Mouse (Mus musculus): ENCODE results near the gene Epb41l2. TPM values are rescaled to one million over a fixed set of nuclear protein-coding genes. Genes with fewer than 3 reads are reported as not detected.

Epb41l2 gene
- polyA plus RNA-seq, 1 experiment, result 37.9 TPM

DNA sequence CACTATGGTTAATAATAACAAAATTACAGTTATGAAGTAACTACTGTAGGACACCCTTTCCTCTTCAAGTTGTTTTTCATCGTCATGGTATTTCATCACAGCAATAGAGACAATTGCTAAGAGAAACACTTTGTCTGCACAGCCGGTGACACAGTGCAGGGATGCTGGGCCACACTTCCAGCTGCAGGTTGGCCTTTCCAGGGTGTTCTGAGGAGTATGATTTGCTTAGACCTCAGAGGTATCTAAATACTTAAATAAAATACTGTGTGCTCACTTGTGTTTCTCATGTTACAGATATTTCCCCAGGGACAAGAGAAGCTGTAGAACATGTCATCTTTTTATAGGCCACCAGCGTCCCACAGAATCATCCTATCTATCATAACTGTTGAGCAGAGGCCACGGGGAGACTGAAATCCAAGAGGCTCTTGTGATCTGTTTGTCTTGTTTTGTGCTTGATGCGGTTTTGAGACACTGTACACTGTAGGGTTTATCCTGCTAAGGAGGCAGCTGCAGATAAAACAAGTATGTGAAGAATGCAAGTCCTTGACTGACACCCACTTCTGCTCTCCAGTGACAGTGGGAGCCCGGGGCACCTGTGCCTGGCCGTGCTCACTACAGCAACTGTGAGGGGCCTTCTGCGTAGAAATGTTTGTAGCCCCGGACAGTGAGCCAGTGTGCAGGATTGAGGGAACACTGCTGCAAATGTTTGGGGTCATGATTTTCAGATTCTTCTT is 174.1 kb downstream of the Epb41l2 start:
- peak; percentile 99 for TF ChIP-seq MYOD1 (IDR thresholded peaks at IDR 0.05; ENCODE audit: control insufficient read depth, insufficient read length, low read depth)
- TF ChIP-seq CTCF (IDR thresholded peaks at IDR 0.05; ENCODE audit: control insufficient read depth, insufficient read depth, insufficient read length), result no peak
- H3K79me2 ChIP-seq (ENCODE audit: control insufficient read depth, insufficient read depth), result no peaks in the 10 kb centered on the region
- no peak overlapping the region for H3ac ChIP-seq (ENCODE audit: control insufficient read depth, insufficient read length, low read depth)
- H3K27me3 ChIP-seq (ENCODE audit: control insufficient read depth, insufficient read depth, insufficient read length), result no peaks in the 10 kb centered on the region
- H3K79me3 ChIP-seq (ENCODE audit: low read depth), result no peaks in the 10 kb centered on the region
- no peak overlapping the region for H3K4me3 ChIP-seq (ENCODE audit: insufficient read depth, poor library complexity, severe bottlenecking)
- no peaks in the 10 kb centered on the region for H3K36me3 ChIP-seq (ENCODE audit: control insufficient read depth, insufficient read depth)

DNA sequence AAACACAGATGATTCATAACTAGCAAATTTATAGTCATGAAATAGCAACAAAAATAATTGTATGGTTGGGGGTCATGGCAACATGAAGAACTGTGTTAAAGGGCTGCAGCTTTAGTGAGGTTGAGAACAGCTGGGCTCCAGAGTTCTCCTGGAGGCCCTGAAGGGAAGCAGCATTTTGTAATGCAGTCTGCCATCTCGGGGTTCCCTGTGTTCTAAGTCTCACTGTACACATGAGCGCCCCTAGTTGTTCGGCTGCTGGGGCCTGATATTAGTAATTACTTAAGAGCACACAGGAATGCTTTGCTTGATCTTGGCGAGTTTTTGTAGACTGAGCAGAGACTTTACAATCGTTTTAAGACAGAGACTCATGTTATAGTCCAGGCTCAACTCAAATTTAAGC is 174.9 kb downstream of the Epb41l2 start:
- no peaks in the 10 kb centered on the region for H3K79me2 ChIP-seq (ENCODE audit: control insufficient read depth, insufficient read depth)
- no peak overlapping the region for H3K4me3 ChIP-seq (ENCODE audit: insufficient read depth, poor library complexity, severe bottlenecking)
- H3K27me3 ChIP-seq (ENCODE audit: control insufficient read depth, insufficient read depth, insufficient read length), result no peaks in the 10 kb centered on the region
- H3ac ChIP-seq (ENCODE audit: control insufficient read depth, insufficient read length, low read depth), result no peak overlapping the region
- TF ChIP-seq CTCF (IDR thresholded peaks at IDR 0.05; ENCODE audit: control insufficient read depth, insufficient read depth, insufficient read length), result no peak
- no peak for TF ChIP-seq MYOD1 (IDR thresholded peaks at IDR 0.05; ENCODE audit: control insufficient read depth, insufficient read length, low read depth)
- no peak for TF ChIP-seq FOSL1 (IDR thresholded peaks at IDR 0.05; ENCODE audit: insufficient read depth, low read length, poor library complexity, severe bottlenecking)
- no peak for TF ChIP-seq CEBPB (IDR thresholded peaks at IDR 0.05; ENCODE audit: low read depth)
- no peak for TF ChIP-seq MAX (IDR thresholded peaks at IDR 0.05)
- no peak for TF ChIP-seq MYOG (IDR thresholded peaks at IDR 0.05; ENCODE audit: control insufficient read depth, extremely low read depth, insufficient read length)
- no peak for TF ChIP-seq USF1 (IDR thresholded peaks at IDR 0.05; ENCODE audit: low read depth)
- H3K79me3 ChIP-seq (ENCODE audit: low read depth), result no peaks in the 10 kb centered on the region
- H3K36me3 ChIP-seq (ENCODE audit: control insufficient read depth, insufficient read depth), result no peaks in the 10 kb centered on the region

GRCm38 (mm10) chr10:25535891-25536331 is 176.3 kb downstream of the Epb41l2 start, which contains the start of gene Smlr1:
Gene Smlr1, minus strand, starts transcription at chr10:25536267.
- Histone ChIP-seq H3K79me2 (ENCODE audit: control insufficient read depth, insufficient read depth) (no peaks in the 10 kb centered on the region), H3ac (ENCODE audit: control insufficient read depth, insufficient read length, low read depth) (no peak within 1 kb of the TSS), H3K4me3 (ENCODE audit: insufficient read depth, poor library complexity, severe bottlenecking) (no peak within 1 kb of the TSS), H3K79me3 (ENCODE audit: low read depth) (no peaks in the 10 kb centered on the region), H3K27me3 (ENCODE audit: control insufficient read depth, insufficient read depth, insufficient read length) (no peaks in the 10 kb centered on the region), H3K36me3 (ENCODE audit: control insufficient read depth, insufficient read depth) (no peaks in the 10 kb centered on the region)
- TF ChIP-seq CTCF (IDR thresholded peaks at IDR 0.05; ENCODE audit: control insufficient read depth, insufficient read depth, insufficient read length), result no peak
- TF ChIP-seq FOSL1 (IDR thresholded peaks at IDR 0.05; ENCODE audit: insufficient read depth, low read length, poor library complexity, severe bottlenecking), result no peak
- no peak for TF ChIP-seq MYOD1 (IDR thresholded peaks at IDR 0.05; ENCODE audit: control insufficient read depth, insufficient read length, low read depth)
- no peak for TF ChIP-seq MAX (IDR thresholded peaks at IDR 0.05)
- no peak for TF ChIP-seq USF1 (IDR thresholded peaks at IDR 0.05; ENCODE audit: low read depth)
- TF ChIP-seq CEBPB (IDR thresholded peaks at IDR 0.05; ENCODE audit: low read depth), result no peak
- no peak for TF ChIP-seq MYOG (IDR thresholded peaks at IDR 0.05; ENCODE audit: control insufficient read depth, extremely low read depth, insufficient read length)

- Histone ChIP-seq H3K27me3 (ENCODE audit: control insufficient read depth, insufficient read depth, insufficient read length) (no peaks in the 10 kb centered on the region), H3ac (ENCODE audit: control insufficient read depth, insufficient read length, low read depth) (no peak overlapping the region), H3K36me3 (ENCODE audit: control insufficient read depth, insufficient read depth) (no peaks in the 10 kb centered on the region), H3K79me2 (ENCODE audit: control insufficient read depth, insufficient read depth) (no peaks in the 10 kb centered on the region), H3K79me3 (ENCODE audit: low read depth) (no peaks in the 10 kb centered on the region), H3K4me3 (ENCODE audit: insufficient read depth, poor library complexity, severe bottlenecking) (no peak overlapping the region)
- no peak for TF ChIP-seq MAX (IDR thresholded peaks at IDR 0.05)
- no peak for TF ChIP-seq MYOG (IDR thresholded peaks at IDR 0.05; ENCODE audit: control insufficient read depth, extremely low read depth, insufficient read length)
- TF ChIP-seq MYOD1 (IDR thresholded peaks at IDR 0.05; ENCODE audit: control insufficient read depth, insufficient read length, low read depth), result no peak
- no peak for TF ChIP-seq CTCF (IDR thresholded peaks at IDR 0.05; ENCODE audit: control insufficient read depth, insufficient read depth, insufficient read length)
Measured at GRCm38 (mm10) chr10:25536621-25537020, 177.0 kb downstream of the Epb41l2 start.

DNA sequence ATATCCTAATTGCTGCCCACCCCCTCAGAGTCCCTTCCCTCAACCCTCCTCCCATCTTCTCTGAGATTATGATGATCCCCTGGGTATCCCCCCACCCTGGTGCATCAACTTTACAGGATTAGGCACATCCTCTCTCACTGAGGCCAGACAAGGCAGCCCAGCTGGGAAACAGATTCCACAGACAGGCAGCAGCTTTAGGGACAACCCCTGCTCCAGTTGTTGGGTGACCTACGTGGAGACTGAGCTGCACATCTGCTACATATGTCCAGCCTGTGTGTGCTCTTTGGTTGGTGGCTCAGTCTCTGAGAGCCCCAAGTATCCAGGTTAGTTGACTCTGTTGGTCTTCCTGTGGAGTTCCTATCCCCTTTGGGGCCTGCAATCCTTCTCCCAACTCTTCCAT is 179.1 kb downstream of the Epb41l2 start:
- TF ChIP-seq USF1 (IDR thresholded peaks at IDR 0.05; ENCODE audit: low read depth) (no peak), FOSL1 (IDR thresholded peaks at IDR 0.05; ENCODE audit: insufficient read depth, low read length, poor library complexity, severe bottlenecking) (no peak), MAX (IDR thresholded peaks at IDR 0.05) (no peak), MYOD1 (IDR thresholded peaks at IDR 0.05; ENCODE audit: control insufficient read depth, insufficient read length, low read depth) (no peak), CTCF (IDR thresholded peaks at IDR 0.05; ENCODE audit: control insufficient read depth, insufficient read depth, insufficient read length) (no peak), CEBPB (IDR thresholded peaks at IDR 0.05; ENCODE audit: low read depth) (no peak), MYOG (IDR thresholded peaks at IDR 0.05; ENCODE audit: control insufficient read depth, extremely low read depth, insufficient read length) (no peak)
- Histone ChIP-seq H3K27me3 (ENCODE audit: control insufficient read depth, insufficient read depth, insufficient read length) (no peaks in the 10 kb centered on the region), H3ac (ENCODE audit: control insufficient read depth, insufficient read length, low read depth) (no peak overlapping the region), H3K79me3 (ENCODE audit: low read depth) (no peaks in the 10 kb centered on the region), H3K4me3 (ENCODE audit: insufficient read depth, poor library complexity, severe bottlenecking) (no peak overlapping the region), H3K36me3 (ENCODE audit: control insufficient read depth, insufficient read depth) (no peaks in the 10 kb centered on the region), H3K79me2 (ENCODE audit: control insufficient read depth, insufficient read depth) (no peaks in the 10 kb centered on the region)

Data from C2C12 (cell line).